Mouse (Mus musculus): Measurements from ENCODE around the gene Cyp4f17.
"Not testable (repeated sequence)": the region's sequence is repeated elsewhere in the genome, so short reads cannot be mapped to it uniquely, and the experiment has no call there.

GRCm38 (mm10) chr17:32550377-32550776, 44.5 kb downstream of the Cyp4f17 start:
- not testable (repeated sequence) for TF ChIP-seq CTCF (IDR thresholded peaks at IDR 0.05; ENCODE audit: borderline replicate concordance, insufficient read depth, low read length); POLR2A (IDR thresholded peaks at IDR 0.05; ENCODE audit: low read depth, low read length)
